Mouse (Mus musculus) megakaryocyte, embryonic 14.5 days (primary cell): Measurements from ENCODE around the gene Nat8f2.

Experiments
- FLI1 ChIP-seq: IDR thresholded peaks from 2 replicates; pipeline ENCODE4 v1.6.1; 2012; ENCODE audit warnings: low read length, inconsistent platforms, mixed read lengths
- GATA1 ChIP-seq: IDR thresholded peaks from 3 replicates; pipeline ENCODE4 v1.6.1; 2012; ENCODE audit warnings: mixed read lengths, low read length, inconsistent platforms, borderline replicate concordance

DNA sequence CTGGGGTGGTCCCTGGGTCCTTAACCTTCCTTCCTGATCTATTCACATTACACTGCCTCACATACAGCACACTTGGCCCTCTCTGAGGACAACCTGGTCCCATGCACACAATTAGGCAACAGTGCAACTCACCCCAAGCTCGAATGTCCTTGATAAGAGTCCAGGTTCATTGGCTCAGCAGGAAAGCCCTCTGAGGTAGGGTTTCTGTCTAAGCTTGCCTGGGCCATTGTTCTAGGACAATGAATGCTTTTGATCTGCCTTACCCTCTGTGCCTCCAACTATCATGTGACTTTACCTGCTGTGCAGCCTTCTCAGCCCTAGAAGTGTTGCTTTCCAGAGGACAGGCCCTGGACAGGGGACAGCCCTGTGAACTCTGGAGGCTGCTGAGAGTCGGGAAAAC is 19.7 kb downstream of the Nat8f2 start:
- TF ChIP-seq GATA1 (no peak), FLI1 (no peak)
